Mouse (Mus musculus) layer of hippocampus, adult 9-11 months (tissue): ENCODE data around the gene Ndnf.

Experiments used
- DNase-seq: peaks from one replicate; pipeline ENCODE4 v3.0.0; 2022

Ndnf gene

GRCm38 (mm10) chr6:65759174-65759573 is 87.8 kb downstream of the Ndnf start:
- DNase-seq: no peak

- DNase-seq: no peak
These were observed 88.7 kb downstream of the Ndnf start for GRCm38 (mm10) chr6:65760073-65760472.
